Mouse (Mus musculus) stomach, postnatal 0 days (tissue): Measurements from ENCODE around the gene Rsph1.

ENCODE experiments used
- CTCF ChIP-seq: IDR thresholded peaks from 2 replicates; pipeline ENCODE4 v1.5.1; 2016; ENCODE audit warnings: antibody characterized with exemption, low read depth, mild to moderate bottlenecking, moderate library complexity
- EP300 ChIP-seq: optimal IDR thresholded peaks from 2 replicates; pipeline ENCODE3; 2016; ENCODE audit warnings: antibody characterized with exemption

DNA sequence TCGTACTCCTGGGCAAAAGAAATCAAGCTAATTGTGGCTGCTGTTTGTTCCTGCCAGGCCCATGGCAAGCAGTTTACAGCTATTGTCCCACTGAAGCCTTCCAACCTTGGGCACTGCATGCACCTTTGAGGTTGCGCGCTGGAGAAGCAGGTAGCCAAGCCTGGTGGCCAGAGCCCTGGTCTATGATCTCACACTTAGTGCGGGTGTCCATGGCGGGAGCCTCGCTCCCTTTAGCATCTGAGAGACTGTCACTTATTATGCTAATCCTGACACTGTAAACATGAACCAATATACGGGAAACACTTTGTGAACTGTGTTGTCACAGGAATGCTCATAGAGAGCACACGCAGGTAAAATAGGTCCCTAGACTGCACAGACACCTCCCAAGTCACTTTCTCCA is 3.6 kb downstream of the Rsph1 start:
- TF ChIP-seq CTCF = no peak
- TF ChIP-seq EP300 = no peak
